Mouse (Mus musculus): Measurements from ENCODE around the gene Kank4. TPM values are rescaled to one million over a fixed set of nuclear protein-coding genes. Genes with fewer than 3 reads are reported as not detected.
"Not testable (repeated sequence)": the region's sequence is repeated elsewhere in the genome, so short reads cannot be mapped to it uniquely, and the experiment has no call there.

The Kank4 gene
- total RNA-seq, 2 experiments from 2014 or later: 0.12 TPM; not detected in 1

DNA sequence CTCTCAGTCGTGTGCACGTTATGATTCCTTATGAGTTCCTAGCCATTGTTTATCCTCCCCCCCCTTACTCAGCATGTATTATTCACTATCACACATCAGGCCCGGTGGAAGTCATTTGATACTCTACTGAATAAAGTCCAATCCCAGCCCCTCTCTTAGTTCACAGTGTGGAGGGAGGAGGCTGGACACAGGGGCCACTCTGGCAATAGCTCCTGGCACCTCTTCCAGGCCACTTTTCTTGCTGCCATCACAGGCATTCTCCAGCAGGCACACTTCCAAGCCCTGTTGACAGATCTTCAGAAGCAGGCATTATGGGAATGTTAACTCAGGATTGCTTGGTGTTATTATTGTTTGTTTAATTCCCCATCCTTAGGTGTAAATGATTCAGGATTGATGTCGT, 17.4 kb upstream of the Kank4 start:
- ATAC-seq (replicated peaks; ENCODE audit: poor library complexity): no peak

DNA sequence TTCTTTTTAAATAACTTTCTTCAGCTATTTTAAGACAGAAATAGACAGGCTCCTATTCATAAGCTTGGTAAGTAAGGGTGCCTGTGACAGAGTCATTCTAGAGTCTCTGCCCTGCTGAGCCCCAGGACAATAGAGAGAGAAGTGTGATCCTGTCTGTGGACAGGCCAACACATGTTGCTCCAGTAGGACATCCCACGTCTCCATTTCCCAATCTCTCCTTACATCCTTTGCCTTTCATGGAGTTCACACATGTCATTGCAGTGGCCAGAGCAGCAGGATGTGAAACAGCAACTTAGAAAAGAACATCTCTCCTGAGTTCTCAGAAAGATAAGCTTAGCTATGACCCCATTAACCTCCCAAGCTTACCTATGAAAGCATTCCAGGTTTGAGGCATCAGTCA, 14.4 kb upstream of the Kank4 start:
- ATAC-seq (replicated peaks; ENCODE audit: poor library complexity): no peak

DNA sequence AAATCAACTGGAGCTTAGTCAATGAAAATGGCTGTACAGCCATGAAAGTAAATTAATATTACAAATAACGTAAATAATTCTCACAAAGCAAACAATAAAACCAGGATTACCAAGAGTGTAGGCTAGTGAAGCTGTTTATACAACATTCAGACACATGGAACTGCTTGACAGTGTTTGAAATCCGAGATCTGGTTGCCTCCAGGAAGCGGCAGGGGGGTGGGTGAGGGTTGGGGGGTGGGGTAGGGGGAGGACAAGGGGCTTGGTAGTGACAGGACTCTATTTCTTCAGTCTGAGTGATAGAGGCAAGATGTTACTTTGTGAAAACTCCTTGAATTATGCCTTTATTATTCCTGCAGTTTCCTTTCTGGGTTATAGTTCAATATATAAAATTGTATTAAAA, 9.4 kb upstream of the Kank4 start:
- no peak for ATAC-seq (replicated peaks; ENCODE audit: poor library complexity)

DNA sequence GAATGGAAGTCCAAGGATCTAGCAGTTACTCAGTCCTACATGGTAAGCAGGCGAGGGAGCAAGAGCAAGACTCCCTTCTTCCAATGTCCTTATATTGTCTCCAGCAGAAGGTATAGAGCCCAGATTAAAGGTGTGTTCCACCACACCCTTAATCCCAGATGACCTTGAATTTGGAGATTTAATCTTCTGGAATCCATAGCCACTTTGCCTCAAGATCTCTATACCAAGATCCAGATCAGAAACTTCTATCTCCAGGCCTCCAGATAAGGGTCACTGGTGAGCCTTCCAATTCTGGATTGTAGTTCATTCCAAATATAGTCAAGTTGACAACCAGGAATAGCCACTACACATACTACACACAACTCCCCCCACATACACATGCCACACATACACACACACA, 6.4 kb upstream of the Kank4 start, which contains the start of gene I0C0044D17Rik:
Gene I0C0044D17Rik (minus strand): TSS at position 101 of the 400 bp plus-strand sequence.
- ATAC-seq (replicated peaks; ENCODE audit: poor library complexity): not testable (repeated sequence)

DNA sequence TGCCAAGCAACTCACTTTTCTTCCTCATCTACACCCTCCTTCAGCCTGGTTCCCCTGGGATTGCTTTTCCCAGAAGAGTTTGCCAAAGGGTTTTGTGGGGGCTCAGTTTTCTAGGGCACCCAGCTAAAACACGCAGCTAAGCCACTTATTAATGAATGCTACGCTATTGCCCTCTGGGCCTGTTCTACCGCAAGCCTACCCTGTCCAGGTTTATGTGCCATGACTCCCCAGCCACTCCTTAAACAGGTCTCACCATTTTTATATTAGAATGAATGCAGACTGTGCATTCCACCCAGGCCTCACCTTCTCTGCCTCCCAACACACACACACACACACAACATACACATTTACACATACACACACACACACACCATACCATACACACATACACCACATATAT, 5.7 kb upstream of the Kank4 start:
- ATAC-seq (replicated peaks; ENCODE audit: poor library complexity): no peak

DNA sequence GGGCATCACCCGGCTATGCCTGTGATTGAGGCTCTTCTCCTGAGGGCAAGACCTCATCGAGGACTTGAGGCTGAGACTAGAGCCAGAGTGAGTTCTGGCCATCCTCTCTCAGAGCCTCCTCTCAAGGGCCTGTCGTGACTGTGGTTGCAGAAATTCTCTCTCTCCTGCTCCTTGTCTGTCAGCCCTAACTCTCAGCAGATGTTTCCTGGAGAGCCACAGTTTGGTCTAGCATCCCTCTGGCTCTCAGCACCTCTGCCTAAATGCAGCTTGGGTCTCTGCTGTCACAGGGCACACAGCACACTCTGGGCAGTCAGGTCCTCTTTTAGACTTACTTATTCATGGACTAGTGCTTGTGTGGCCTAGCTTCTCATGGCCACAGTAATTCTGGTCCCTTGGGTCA, 5.1 kb upstream of the Kank4 start:
- ATAC-seq (replicated peaks; ENCODE audit: poor library complexity): no peak

DNA sequence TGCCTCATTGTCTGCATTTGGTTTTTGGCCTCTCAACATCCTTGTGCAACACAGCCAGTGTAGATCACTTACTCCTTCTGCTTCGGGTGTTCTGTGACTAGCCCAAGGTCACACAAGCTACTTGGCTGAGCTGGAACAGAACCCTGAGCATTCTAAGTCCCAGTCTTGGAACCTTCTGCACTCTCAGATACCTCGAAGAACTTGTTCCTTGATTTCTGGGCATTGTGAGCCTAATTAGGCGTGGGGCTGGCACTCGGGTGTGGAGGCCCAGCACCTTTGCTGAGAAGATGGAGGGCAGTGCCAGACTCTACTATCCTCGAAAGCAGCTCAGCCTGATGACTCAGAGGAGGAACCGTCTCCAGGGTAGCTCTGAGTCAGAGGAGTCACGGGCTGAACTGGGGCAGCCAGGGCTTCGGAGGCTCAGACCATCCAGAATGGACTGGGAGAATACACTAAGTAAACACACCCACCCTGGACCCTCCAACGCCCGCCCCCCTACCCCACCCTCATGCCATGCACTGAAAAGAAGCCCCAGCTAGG, 1.9 kb upstream of the Kank4 start:
- ATAC-seq (replicated peaks; ENCODE audit: poor library complexity): no peak

DNA sequence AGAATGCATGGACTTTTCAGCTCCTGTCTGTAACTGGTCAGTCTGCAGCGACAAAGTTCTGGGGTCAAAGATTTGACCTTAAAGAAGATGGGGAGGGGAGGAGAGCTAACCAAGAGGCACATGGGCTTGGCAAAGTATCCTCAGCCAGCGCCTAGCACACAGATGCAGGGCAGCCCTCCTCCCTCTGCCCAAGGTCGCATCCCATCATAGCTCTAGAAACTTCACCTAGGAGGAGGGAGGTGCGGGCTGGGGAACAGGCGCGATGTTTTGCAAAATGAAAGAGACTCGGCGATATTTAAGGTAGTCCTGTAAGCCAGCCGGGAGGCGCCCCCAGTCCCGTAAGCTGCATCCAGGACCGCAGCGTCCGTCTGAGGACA, 542 bp downstream of the Kank4 start:
- ATAC-seq (replicated peaks; ENCODE audit: poor library complexity): no peak

DNA sequence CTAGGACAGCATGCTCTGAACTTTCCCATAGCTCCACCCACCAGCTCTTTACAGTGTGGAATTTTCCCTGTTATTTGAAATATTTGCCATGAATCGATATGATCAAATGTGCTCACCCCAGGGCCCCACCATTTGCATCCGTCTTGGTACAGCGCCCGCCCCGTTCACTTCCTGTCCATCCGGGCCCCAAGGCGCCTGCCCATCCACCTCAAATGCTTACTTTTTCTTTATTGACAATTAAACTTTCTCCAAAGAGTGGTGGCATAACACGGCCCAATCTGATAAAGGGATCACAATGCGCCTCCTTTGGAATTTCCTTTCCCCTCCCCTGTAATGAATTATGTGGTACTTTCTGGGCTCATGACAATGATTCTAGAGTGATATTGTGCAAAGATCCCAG, 11.0 kb downstream of the Kank4 start:
- no peak for ATAC-seq (replicated peaks; ENCODE audit: poor library complexity)

DNA sequence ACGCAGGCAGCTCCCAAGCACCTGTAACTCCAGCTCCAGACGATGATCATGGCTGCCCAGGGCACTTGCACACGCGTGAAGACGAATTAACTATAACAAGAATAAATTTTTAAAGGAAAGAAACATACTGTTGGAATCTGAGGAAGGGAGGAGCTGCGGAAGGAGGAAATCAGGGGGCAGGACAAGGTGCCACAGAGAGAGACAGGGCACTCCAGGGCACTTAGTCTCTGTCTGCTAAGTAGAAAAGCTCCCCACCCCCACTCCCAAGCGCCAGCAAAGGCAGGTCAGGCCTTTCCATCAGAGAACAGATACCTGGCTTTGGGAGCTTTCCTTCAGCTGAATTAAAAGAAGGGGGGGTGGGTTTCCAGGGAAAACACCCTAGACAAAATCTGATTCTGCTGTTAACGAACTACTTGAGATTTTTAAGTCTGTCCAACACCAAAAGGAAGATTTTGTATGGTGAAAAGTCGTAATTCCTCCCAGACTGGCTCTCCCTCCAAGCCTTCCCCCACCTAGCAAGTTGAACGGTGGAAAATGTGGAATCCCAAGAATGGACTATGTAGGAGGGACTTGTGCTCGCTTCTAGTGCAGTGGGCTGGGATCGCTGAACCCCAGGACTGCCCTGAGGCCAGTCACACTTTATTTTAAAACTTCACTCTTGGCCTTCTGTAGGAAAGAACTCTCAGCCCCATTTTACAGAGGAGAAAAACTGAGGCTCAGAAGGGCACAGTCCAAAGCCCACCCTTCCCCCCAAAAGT, 11.9 kb downstream of the Kank4 start:
- no peak for ATAC-seq (replicated peaks; ENCODE audit: poor library complexity)

DNA sequence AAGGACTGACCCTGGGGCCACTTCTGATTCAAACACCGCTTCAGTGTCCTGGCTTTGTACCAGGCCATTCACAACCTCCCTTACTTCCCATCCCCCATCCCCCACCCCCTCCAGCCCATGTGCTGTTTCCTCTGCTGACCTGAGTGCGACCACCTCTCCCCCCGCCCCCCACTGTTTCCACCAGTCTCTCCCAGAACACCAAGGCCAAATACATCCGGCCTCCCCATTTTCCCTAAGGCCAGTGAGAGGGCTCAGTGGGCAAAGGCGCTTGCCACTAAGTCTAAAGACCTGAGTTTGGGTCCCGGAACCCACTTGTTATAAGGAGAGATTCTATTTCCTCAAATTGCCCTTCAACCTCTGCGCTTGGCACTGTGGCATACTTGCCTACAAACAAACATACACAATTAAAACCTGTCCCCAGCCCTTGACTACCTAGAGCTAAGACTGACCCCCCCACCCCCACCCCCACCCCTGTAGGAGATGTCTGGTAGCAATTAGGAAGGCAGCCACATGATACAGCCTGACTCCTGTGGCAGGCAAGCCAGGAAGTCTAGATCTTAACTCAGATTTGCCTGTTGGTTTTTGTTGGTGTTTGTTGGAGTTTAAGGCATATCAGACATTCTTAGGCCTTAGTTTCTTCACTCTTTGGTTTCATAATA, 12.7 kb downstream of the Kank4 start:
- ATAC-seq (replicated peaks; ENCODE audit: poor library complexity): no peak

DNA sequence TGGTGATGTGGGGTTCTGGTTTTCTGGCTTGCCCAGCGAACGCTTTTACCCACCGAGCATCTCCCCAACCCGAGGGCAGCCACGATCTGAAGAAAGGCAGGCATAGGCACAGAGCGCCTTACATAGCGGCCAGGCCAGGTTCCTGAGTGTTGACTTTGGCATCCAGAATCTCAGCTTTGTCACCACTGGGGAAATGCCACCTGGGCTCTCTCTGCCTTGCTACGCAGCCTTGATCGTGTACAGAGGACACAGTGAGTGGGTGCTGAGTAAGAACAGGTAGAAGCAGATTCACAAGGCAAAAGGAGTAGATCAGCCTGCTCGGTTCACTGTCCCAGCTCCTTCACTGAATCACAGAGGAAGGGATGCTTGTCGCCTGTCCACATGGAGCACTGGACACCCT, 15.6 kb downstream of the Kank4 start:
- ATAC-seq (replicated peaks; ENCODE audit: poor library complexity): no peak

DNA sequence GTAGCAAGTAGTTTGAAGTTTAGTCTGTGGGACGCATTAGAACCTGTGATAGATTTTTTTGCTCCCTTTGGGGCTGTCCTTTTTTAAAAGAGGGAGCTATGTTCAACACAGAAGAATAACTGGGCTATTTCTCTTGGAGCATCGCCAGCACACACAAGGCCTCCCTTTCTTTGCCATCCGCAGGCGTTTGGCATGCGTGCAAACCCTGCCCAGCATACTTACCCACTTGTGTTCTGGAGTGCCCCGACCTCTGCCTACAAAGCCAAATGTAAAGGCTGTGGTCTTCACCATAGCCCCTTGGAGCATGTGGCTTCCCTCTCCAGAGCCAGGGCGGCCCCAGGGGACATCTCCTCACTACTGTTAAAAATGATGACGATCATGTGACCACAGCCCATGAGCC, 16.5 kb downstream of the Kank4 start:
- no peak for ATAC-seq (replicated peaks; ENCODE audit: poor library complexity)

DNA sequence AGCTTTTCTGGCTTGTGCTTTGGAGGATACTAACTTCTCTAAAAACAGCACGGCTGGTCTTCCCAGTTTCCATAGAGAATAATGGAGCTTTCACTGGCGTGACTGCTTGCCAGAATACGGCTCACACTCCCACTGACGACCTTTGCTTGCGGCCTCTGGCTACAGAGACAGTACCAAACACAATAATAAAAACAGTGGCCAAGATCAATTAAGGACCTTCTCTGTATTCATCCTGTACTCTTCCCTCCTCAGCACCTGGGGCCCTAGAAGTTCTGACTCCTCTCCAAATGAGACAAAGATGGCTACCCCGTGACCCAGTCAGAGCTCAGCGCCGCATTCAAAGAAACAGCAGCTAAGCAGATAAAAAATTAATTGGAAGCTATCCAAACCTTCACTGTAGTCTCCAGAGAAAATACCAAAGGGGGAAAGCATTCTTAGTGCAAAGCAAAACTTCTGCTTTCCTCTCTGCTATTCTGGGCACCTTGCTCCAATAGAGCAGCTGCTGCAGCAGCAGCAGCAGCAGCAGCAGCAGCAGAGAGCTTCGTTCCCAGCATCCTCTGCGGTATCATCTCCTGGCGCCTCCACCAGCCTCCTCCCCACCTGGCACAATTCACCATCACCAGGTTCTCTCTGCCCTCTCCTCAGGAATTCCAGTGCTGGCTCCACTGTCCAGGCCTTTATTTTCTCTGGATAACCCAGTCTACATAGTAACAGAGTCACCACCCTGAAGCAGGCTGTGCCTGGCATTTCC, 20.6 kb downstream of the Kank4 start:
- no peak for ATAC-seq (replicated peaks; ENCODE audit: poor library complexity)

DNA sequence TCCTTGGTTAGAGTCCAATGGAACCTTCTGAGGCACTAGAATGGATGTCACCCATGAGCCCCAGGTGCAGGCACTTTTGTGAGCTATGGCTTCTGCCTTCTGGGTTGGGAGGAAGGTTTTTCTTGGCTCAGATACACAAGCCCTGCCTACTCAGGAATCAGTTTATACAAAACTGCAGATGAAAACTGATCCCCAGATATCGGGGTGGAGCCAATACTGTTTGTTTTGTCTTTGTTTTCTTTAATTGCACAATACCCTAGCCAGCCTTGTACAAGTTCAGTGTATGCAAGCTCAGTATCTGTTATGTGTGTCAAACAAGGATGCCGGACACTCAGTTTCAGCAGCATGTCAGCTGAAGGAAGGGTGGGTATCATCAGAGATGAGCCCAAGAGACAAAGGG, 22.1 kb downstream of the Kank4 start:
- no peak for ATAC-seq (replicated peaks; ENCODE audit: poor library complexity)

DNA sequence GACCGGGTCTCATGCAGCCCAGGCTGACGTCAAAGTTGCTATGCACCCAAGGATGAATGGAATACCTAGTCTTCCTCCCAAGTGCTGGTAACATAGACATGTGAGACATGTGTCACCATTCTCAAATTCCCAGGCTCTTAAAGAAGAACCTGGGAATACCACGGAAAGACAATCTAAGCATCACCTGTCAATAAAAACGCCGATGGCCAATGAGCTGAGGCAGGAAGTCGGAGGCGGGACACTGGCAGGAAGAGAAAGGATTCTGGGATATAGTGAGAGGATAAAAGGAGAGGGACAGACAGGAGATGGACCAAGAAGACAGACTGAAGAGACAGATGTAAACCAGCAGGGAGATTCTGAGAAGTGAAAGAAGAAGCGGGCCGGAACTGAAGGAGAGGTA, 23.9 kb downstream of the Kank4 start:
- no peak for ATAC-seq (replicated peaks; ENCODE audit: poor library complexity)

DNA sequence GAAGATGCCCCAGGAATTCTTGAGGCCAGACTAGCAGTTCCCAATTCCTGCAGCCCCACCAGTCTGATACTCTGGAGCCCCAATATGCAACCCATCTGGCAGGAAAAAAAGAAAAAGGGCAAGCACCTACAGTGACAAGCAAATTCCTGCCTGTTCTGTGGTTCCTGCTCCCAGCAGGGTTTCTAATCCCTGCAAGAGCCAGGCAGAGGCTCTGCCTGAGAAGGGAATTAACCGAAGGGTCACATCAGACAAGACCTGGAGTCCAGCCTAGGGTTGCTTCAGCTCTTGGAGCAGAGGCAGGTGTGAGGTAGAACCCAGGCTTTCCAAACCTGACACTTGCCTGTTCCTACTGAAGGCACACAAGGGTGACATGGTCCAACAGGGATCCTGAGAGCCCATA, 26.6 kb downstream of the Kank4 start:
- ATAC-seq (replicated peaks; ENCODE audit: poor library complexity): no peak

DNA sequence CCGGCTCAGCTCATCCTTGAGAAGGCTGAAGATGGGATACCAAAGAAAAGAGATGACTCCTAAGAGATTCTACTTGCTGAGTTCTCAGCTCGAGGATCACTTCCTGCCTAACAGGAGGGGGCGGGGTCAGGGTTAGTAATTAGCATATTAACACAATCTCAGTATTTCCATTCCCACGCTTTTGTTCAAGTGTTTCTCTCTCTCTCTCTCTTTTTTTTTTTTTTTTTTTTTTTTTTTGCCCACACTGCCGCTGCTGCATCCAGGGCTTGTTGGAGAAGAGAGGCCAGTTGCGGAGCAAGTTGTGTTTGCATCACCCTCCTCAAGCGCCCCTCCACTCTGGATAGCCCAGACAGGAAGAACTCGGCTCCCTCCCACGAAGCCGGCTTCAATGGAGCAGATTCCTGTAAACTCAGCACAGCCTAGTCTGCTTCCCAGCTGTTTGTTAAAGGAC, 27.5 kb downstream of the Kank4 start:
- no peak for ATAC-seq (replicated peaks; ENCODE audit: poor library complexity)

DNA sequence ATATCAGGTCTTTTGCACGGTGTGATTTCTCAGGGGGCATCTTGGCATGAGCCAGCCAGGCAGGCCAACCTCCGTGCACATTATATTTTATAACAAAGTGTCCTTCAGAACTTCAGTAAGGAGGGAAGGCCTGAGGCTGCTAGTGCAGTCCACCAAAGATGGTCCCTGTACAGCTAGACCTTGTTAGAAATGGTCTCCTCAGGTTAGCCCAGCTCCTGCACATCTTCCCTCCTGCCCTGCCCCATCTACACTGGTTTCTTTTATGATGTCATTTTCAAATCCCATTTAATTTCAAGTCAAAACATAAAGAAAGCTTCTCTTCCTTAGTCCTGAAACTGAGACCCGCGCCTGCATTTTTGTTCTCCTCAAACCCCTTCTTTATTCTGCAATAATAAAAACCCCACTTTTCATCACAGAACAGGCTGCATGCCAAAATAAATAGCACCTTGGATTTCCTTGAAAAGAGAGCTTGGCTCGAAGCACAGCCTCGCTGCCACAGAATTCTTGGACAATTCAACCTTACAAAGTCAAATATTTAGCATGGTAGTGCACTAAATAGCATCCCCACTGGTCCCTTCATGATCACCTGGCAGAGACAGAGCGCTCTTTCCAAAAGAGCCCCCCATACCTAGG, 28.1 kb downstream of the Kank4 start:
- ATAC-seq (replicated peaks; ENCODE audit: poor library complexity): no peak

DNA sequence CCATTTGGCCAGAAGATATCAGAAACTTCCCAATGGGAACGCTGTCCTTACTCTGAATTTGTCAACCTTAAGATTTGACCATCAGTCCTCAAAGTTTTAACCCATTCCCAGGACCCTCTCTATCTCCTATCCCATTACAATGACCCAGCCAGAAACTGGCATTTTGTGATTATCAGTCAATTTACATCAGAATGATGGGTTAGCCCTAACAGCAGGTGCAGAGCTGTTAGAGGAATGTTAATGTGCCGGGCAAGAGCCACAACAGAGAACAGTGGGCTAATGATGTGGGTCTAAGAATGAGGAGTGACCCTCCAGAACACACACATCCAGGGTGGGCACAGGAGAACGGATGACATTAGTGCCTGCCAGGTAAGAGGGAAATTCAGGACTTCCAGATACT, 31.1 kb downstream of the Kank4 start:
- ATAC-seq (replicated peaks; ENCODE audit: poor library complexity): no peak

DNA sequence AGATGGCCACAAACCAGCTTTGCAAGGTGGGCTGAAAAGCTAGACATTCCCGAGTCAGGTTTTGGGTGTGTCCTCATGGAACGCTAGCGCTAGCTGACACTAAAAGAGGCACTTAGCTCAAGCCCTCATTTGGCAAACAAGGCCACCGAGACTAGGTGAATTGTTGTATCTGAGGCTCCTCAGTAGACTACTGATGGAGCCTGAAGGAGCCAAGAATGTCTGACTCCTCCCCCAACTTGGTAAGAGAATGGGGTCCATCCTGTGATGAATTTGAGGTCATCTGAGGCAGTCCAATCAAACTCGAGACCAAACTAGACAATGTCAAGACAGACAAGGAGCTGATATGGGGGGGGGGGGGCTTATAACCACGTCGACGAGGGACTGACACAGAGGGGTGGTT, 31.5 kb downstream of the Kank4 start:
- ATAC-seq (replicated peaks; ENCODE audit: poor library complexity): no peak
